Mouse (Mus musculus) adrenal gland, adult 2 months (tissue): ENCODE data around the gene Map7. TPM values are rescaled to one million over a fixed set of nuclear protein-coding genes. Genes with fewer than 3 reads are reported as not detected.

ENCODE experiments used
- DNase-seq: peaks from one replicate; pipeline ENCODE4 v3.0.0; 2021
- microRNA-seq, 2 experiments: library from miRNA; unstranded; fragments of <30 nt; microRNA quantifications; one replicate each; pipeline ENCODE4 v1.2.0; 2021
- polyA plus RNA-seq: library from polyadenylated mRNA; depleted of rRNA; stranded (reverse); fragments of >200 nt; gene quantifications from 2 replicates; pipeline ENCODE4 v1.2.3, GENCODE M21; 2012; rRNA removed
- total RNA-seq, 2 experiments: library from RNA; stranded (reverse); gene quantifications; 2 replicates each; pipeline ENCODE4 v1.2.3; 2021

Gene Map7
- total and polyA plus RNA-seq, 3 experiments: 8.9 to 18.1 (median 14.6) TPM

DNA sequence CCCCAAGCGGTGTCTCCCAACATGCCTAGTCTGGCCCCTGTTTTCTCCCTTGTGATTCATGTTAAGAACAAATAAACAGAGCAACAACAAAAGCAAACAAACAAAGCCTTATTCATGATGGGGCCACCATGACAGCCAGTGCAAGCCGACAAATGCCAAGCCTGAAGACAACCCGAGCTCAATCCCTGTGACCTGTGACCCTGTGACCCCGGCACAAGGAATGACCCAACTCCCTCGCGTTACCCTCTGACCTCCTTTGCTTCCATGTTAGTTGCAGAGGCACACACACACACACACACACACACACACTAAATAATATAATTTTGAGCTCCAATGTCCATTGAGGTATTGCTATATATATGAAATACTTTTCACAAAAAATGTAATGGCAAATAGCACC is 139.1 kb downstream of the Map7 start:
- DNase-seq: no peak

DNA sequence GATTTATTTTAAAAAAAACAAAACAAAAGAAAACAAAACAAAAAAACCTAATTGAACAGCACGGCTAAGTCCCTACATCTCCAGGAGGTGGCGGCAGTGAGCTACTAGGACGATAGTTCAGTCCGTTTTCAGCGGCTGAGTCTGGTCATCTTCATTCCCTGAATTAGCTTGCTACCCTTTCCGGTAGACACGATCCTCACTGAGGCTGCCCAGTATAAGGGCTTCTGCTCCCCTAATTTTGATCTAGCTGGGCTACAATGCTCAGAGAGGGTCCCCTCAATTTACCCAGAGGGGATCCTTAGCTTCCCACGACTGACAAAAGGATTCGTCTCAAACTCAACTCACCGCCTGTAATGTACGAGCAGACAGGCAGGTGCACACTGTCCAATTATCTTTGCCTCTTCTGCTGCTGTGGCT is 142.2 kb downstream of the Map7 start:
- peak; percentile 69 for DNase-seq

DNA sequence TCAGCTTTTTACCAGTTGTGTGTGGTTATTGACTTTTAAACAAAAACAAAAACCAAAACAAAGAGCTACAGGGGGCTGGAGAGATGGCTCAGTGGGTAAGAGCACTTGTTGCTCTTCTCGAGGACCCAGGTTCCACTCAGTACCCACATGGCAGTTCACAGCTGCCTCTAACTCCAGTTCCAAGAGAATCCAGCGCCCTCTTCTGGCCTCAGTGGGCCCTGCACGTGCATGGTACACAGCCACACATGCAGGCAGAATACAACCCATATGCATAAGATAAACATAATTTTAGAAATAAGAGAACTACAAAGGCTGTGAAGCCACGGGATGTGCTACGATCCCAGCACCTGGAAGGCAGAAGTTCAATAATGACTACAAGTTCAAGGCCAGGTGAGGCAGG is 147.7 kb downstream of the Map7 start:
- no peak for DNase-seq

DNA sequence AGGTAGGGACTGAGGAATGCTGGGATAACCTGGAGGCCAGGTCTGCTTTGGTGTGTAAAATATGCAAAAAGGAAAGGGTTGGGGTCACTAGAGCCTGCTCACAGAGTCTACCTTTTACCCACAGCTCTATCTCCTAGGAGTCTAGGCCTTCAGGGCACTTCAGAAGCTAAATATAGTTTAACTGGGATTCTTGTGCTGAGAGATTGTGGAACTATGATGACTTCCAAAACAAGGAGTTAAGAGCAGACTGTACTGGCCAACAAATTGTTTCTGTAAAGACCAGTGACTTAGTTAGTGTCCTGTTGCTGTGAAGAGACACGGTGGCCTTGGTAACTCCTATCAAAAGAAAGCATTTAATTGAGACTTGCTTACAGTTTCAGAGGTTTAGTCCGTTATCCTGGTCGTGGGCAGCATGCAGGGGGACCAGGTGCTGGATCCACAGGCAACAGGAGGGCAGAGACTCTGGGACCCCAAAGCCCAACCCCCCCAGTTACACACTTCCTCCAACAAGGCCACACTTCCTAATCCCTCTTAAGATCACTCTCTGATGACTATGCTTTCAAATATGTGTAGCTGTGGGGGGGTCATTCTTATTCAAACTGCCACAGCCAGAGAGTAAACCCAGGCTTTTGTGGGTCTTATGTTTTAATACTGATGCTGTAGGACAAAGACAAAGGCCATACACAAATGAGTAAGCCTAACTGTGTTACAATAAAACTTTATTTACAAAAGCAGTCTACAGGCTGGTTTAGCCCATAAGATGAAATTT is 150.1 kb downstream of the Map7 start:
- no peak for DNase-seq

DNA sequence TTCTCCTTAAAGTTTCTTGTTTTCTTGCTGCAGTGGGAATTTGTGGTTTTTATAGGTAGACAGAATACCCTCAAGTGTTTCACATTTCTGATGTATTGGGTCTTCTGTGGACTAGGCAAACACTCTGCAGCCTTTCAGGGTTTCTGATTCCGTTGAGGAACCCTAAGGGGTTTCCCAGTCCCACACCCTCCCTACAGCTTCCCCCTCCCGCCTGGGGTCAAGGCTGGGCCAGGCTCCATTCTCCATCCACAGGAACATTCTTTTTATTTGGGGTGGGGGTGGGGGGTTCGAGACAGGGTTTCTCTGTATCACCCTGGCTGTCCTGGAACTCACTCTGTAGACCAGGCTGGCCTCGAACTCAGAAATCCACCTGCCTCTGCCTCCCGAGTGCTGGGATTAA is 150.8 kb downstream of the Map7 start:
- DNase-seq: no peak

DNA sequence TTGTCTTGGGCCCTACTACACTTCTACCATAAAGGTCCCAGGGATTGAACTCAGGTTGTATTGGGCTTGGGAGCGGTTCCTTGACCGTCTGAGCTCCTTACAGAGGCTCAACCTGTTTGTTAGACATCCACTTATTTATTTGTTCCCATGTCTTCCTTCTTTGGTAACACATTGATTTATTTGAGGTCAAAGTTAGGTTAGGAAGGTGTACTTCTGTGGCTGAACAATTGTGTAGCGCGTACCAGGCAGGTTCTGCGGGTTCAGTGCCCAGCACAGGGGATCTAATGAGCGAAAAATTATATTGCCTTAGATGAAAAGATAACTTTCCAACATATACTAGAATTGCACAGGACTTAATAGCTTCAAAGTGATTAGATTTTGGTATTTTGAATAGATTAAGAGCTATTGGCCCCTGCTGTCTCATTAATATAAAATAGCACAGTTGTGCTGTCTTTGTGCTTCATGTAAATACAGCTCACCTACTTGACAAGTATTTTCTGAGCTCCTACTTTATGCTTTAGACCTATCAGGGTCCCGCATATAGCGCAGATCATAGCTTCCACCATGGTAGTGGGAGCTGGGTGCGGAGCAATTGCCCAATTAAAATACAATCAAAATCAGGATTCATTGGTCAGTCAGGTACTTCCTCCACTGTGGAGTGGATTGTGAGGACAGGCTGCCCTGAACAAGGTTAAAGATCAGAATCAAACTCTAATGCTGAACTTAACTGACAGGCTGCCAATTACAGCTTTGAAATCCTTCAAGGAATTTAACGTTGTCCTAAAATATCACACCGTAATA is 162.9 kb downstream of the Map7 start:
- no peak for DNase-seq

DNA sequence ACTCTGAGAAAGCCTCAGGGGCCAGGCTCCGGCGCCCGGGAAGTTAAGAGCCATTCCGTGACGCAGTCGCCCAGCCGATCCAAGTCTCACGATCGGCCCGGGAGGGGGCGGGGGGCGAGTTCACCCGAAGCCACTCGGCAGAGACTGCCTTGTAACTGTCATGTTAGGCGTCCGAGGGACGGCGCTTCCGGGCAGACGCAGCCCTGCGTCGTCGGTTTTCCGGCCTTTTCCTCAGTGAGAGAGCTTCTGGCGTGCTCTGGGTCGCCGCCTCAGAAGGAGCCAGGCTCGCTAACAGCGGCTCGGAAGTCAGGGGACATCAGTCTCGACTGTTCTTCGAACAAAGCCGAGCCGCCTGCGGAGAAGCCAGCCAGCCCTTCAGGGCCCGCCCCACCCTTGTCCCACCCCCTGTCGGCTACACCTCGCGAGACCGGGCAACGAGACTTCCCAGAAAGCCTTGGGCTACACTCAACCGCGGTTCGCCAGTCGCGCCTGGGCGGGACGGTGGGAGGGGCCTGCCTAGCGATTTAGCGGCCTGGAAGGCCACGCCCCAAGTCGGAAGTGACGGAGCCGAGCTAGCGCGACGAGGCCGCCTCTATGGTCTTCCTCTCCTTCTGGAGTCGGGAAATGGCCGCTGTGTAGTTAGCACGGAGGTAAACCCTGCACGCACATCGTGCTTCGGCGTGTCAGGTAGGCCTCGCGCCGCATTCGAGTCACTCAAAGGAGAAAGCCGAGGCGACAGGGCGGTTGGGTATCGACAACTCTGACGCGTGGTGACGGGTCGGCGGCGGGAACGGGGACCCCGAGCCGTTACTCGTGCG is 163.9 kb downstream of the Map7 start, which contains the start of gene Bclaf1:
Bclaf1 (plus strand) TSS at position 552 of the 818 bp plus-strand sequence.
- peak; percentile 100 for DNase-seq

DNA sequence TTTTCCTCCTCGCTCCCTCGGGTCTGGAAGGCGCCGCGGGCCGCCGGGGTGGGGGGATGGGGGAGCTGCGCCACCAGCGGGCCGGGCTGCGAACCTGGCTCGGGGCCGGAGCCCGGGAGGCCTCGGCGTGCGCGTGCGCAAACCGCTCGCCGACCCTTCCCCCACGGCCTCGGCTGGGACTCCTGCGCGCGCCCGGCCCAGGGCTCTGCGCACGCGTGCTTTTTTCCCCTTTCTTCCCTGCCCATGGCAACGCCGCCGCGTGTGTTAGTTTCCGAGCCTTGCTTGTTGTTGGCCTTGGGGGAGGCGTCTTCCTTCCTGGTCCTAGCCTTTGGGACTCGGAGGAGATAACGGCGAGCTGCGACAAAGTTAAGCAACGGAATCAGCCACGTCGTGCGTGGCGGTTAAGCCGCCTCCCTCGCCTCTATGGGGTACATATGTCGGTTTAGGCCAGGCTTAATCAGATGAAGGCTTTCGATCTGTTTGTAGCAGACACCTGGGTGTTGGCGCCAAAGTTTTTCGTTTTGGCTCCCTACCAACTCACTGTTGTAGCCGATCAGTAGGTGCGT is 164.5 kb downstream of the Map7 start:
- peak; percentile 95 for DNase-seq

DNA sequence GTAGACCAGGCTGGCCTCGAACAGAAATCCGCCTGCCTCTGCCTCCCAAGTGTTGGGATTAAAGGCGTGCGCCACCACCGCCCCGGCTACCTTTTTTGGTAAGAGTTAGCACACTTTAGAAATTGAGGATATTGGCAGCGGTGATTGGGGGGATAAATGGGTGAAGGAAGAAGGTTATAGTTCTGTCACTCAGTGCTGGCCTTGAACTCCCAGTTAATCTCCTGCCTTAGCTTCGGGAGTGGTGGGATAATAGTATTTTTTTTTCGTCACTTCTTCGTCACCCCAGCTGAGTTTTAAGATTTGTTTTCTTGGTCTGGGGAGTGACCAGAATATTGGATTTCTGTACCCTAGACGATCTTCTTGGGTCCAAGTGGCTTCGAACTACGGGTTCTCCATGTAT is 165.2 kb downstream of the Map7 start:
- DNase-seq: no peak

DNA sequence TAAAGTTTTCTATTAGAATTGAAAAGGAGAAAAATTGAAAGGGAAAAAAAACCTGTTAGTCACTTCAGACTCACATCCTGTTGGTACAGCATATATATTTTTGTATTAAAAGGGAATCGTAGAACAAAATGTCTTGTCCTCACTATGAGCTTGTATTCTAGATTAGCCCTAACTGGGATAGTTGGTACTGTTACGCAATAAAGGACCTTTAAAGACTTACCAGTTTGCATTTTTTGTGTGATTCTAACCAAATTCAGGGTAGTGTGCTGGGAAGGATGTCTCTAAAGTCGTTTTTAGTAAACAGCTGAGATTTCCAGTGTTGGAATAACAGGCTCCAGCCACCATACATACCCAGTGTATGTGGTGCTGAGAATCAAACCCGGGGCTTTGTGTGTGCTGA is 165.7 kb downstream of the Map7 start:
- DNase-seq: no peak

DNA sequence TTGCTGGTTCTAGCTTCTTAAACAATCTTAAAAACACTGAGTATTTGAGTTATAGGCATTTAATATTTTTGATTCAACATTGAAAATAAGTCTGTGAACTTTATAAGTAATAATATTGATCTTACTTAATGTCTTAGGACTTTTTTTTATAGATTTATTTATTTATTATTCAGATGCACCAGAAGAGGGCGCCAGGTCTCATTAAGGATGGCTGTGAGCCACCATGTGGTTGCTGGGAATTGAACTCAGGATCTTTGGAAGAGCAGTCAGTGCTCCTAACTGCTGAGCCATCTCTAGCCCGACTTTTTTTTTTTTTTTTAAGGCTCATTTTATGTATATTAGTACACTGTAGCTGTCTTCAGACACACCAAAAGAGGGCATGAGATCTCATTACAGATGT is 166.5 kb downstream of the Map7 start:
- DNase-seq: no peak

DNA sequence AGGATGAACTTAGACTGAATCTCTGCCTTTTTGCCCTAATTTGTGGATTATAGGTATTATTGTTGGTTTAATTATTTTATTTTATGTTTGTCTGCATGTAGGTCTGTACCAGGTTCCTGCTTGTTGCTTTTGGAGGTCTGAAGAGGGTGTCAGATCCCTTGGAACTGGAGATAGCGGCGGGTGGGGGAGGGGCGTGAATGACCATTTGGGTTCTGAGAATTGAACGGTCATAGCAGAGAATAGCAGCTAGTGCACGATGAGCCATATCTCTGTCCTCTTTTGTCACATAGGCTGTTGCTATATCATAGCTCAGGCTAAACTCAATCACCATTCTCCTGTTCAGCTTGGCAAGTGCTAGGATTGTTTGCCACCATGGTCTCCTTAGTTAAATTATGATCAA is 169.2 kb downstream of the Map7 start:
- no peak for DNase-seq

DNA sequence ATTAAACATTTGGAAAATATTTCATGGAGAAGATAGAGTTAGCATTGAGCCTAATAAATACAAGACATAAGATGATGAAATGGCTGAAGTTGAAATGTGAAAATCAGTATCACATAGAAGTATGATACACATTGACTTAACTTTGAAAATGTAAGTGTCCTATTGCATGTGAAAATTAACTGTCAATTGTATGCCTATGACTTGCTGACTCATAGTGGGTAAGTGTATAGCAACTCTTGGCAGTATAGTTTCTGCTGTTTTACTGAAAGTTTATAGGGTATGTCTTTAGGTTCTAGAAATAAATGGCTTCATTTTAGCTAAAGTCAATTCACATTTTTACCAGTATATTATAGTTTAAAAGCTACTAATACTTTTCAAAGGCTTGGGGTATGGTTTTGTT is 178.0 kb downstream of the Map7 start:
- no peak for DNase-seq

Small RNAs within 50 kb of the gene (microRNA-seq; reads per million reads assigned to microRNA genes)
- gene Mir6413: 0 reads per million in 2 experiments

Other genes starting within 250 kb of the Map7 start
- 10 to 100 TPM; 44.8 to 47.5 TPM for gene Pex7, start 240.8 kb upstream of the Map7 start, total RNA-seq
- 114 and 169 TPM in 2 replicates for gene Pex7, start 240.8 kb upstream of the Map7 start, polyA plus RNA-seq
- gene Map3k5, start 214.0 kb upstream of the Map7 start, total RNA-seq: 10 to 100 TPM; 19.9 to 36.9 TPM
- 2.8 and 3.3 TPM in 2 replicates for gene Map3k5, start 214.0 kb upstream of the Map7 start, polyA plus RNA-seq
- gene Bclaf1, start 164.0 kb downstream of the Map7 start, total RNA-seq: 100 to 1,000 TPM in 1 of 2 experiments, 10 to 100 TPM in 1; 80.7 to 129 TPM
- gene Bclaf1, start 164.0 kb downstream of the Map7 start, polyA plus RNA-seq: 4.2 and 6.4 TPM in 2 replicates
- gene Mtfr2, start 199.3 kb downstream of the Map7 start, total RNA-seq: 1 to 10 TPM in 1 of 2 experiments, under 1 TPM in 1; 0.66 to 1.4 TPM
- 0.19 and 0.26 TPM in 2 replicates for gene Mtfr2, start 199.3 kb downstream of the Map7 start, polyA plus RNA-seq